Mouse (Mus musculus) cerebral cortex, adult 2 months (tissue): ENCODE measurements around the gene Platr17.

Experiments
- WGBS: fragments of 180-500 bp; shearing (Covaris S2); methylation state at CpG from one replicate; pipeline ENCODE4 v1.1.7; 2018; 5-methylcytosine and 5-hydroxymethylcytosine counted together

Gene Platr17

GRCm38 (mm10) chr17:33941381-33941780 lies 36.4 kb downstream of the Platr17 start:
- 56% methylated on average over 19 of the region's 19 CpGs for WGBS

DNA sequence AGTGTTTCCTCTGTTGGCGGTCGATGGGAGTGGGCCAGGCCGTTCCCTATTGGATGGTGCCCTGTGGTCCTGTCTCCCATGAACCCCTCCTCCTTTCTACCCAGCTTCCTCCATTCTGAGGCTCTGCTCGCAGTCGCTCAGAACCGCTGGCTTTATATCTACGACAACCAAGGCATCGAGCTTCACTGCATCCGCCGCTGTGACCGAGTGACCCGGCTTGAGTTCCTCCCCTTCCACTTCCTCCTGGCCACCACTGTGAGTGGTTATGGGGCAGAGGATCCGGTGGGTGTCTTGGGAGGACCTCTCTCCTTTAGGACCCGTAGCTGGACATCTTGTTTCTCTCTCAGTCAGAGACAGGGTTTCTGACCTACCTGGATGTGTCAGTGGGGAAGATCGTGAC lies 38.5 kb downstream of the Platr17 start:
- WGBS = 94% methylated on average over 15 of the region's 15 CpGs

GRCm38 (mm10) chr17:33947430-33948089 lies 42.6 kb downstream of the Platr17 start:
- WGBS = 59% methylated on average over 10 of the region's 10 CpGs

- WGBS = 86% methylated on average over 22 of the region's 22 CpGs
These were observed 43.4 kb downstream of the Platr17 start for GRCm38 (mm10) chr17:33948090-33948904.

- WGBS = 88% methylated on average over 19 of the region's 19 CpGs
These were observed 44.1 kb downstream of the Platr17 start for GRCm38 (mm10) chr17:33948905-33949537.

DNA sequence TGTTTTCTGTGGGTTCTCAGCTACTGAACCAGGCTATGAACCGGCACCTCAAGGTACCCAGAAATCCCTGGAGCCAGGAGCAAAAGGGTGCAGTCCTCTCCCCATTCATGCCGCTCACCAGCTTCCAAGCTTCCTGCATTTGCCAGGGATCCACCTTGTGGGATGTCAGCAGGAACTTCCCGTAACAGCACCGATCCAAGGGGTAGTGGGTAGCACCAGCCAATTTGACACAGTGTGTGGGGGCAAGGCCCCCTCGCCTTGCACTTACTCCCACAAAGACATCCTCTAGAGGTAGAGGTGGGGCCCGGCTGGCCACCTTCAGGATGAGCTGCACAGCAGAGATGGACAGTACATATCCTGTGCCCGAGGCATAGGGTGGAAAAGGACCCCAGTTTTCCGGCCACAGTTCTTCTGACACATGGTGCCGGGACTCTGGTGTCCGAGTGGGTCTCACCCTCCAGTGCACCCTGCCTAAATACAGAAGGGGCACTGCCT lies 45.2 kb downstream of the Platr17 start:
- 57% methylated on average over 10 of the region's 10 CpGs for WGBS

- WGBS = under 1% methylated on average over 45 of the region's 45 CpGs
These were observed 46.3 kb downstream of the Platr17 start, which contains the start of gene B3galt4 for GRCm38 (mm10) chr17:33951021-33951946. Gene B3galt4, minus strand, starts transcription at chr17:33951488.

DNA sequence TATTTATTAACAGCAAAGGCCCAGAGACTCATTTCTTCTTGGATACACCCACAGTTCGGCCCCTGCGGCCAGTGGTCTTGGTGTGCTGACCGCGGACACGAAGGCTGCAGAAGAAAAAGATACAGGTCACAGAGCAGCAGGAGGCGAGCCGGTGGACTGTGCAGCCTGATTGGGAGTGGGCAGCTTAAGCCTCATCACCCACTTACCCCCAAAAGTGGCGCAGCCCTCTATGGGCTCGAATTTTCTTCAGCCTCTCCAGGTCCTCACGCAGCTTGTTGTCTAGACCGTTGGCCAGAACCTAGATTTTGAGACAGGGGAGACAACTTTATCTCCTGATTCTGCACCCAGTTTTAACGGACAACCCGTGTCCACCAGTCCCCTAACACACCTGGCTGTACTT lies 47.1 kb downstream of the Platr17 start:
- 77% methylated on average over 13 of the region's 13 CpGs for WGBS

DNA sequence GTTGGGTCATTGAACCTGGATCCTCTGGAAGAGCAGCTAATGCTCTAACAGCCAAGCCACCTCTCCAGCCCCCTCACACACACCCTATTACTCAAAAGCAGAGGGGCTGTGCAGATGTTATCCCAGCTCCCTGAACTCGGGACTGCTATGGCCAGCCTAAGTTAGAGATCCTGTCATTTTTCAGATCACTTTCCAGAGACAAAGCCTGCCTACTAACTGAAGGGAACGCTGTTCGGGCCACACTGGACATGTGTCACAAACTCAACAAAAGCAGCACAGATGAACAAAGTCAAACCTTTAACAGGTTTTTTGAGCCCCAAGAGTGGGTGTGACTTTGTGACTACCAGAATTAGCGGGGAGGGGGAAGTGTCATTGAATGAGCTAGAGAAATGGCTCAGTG lies 47.9 kb downstream of the Platr17 start:
- 66% methylated on average over 4 of the region's 4 CpGs for WGBS

GRCm38 (mm10) chr17:33953310-33953709 lies 48.4 kb downstream of the Platr17 start:
- 82% methylated on average over 3 of the region's 3 CpGs for WGBS

DNA sequence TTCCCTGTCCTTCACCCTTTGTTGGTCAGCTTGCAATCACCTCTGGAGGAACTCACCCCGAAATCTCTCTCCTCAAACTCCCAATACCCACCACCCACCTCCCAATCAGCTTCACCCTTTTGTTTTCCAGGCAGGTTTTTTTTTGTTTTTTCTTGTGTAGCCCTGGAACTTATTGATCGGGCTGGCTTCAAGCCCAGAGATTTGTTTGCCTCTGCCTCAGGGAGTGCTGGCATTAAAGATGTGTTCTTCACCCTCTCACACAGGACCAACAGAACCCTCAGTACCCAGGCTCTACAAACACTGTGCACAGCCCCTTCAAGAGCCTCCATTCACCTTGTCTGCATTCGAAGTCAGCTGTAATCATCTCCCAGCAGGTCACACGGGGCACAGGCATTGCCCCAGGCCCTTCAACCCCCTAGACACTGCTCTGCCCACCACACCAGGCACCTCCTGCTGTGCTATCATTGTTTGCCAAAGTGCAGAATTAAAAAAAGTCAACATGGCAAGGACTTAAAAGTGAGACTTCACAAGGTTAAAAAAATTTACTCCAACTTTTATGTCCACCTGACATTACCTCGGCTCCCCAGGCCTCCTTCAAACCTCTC lies 49.1 kb downstream of the Platr17 start:
- WGBS = 16% methylated on average over 5 of the region's 5 CpGs

GRCm38 (mm10) chr17:33954646-33955554 lies 50.0 kb downstream of the Platr17 start:
- WGBS = under 1% methylated on average over 33 of the region's 33 CpGs

- WGBS = under 1% methylated on average over 50 of the region's 50 CpGs
These were observed 50.8 kb downstream of the Platr17 start, which contains the start of the genes Vps52 and Rps18 for GRCm38 (mm10) chr17:33955555-33956214. Gene Vps52, plus strand, starts transcription at chr17:33955812. Gene Rps18, minus strand, starts transcription at chr17:33956001.
